Mouse (Mus musculus): ENCODE data around the gene Fbxo47. TPM values are rescaled to one million over a fixed set of nuclear protein-coding genes. Genes with fewer than 3 reads are reported as not detected.

The Fbxo47 gene
- total and polyA plus RNA-seq, 3 experiments = 0.73 to 1.2 TPM; not detected in 1

DNA sequence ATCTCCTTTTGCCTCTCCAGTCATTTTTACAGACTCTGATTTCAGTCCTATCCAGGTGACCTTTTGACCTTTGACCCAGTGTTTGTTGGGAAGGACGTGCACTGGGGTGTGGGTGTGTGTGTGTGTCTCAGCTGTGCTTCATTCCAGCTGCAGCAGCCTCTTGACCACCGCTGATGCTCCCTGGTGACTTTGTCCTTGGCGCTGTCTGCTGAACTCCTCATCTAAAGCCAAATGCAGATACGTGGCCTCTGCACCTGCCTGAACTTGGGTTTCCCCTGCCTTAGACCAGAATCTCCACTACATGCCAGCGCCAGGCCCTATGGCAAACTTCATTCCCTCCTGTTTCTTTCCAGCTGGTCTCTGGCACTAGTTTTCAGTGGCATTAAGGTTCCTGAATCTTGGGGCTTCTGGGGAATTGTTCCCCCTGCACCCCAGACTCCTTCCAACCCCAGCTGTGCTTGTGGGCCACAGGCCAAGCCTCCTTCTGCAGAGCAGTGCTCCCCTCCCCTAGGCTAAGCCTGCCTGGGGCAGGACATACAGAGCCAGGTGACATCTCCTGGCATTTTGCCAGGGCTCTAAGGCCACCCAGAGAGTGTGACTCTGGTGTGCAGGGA, 75.2 kb downstream of the Fbxo47 start:
- Histone ChIP-seq H3K9ac (ENCODE audit: control insufficient read depth, low read depth, low read length, poor library complexity, severe bottlenecking) (no peak overlapping the region), H3K4me3 (ENCODE audit: control insufficient read depth in 1 of 2, insufficient read depth in 1 of 2, low read depth in 2 of 2, low read length in 2 of 2) (no peak overlapping the region), H3K79me2 (ENCODE audit: control insufficient read depth, insufficient read depth, low read length, poor library complexity) (no peaks in the 10 kb centered on the region), H3K9me3 (replicated peaks; ENCODE audit: insufficient read depth, low read length) (no peaks in the 10 kb centered on the region), H3K36me3 (ENCODE audit: control insufficient read depth in 1 of 2, insufficient read depth in 2 of 2, low read length in 2 of 2) (peaks cover 0 to 11% of the 10 kb centered on the region in 2 experiments; a peak in 2 of 4 replicates), H3K4me1 (ENCODE audit: control insufficient read depth in 1 of 2, insufficient read depth in 2 of 2, low read length in 2 of 2) (peaks cover 2 to 15% of the 10 kb centered on the region in 2 experiments), H3K27me3 (ENCODE audit: control insufficient read depth in 1 of 2, insufficient read depth in 2 of 2, low read length in 2 of 2) (no peaks in the 10 kb centered on the region), H3K27ac (ENCODE audit: control insufficient read depth, low read depth, low read length) (no peak overlapping the region)
- TF ChIP-seq NRF1 (IDR thresholded peaks at IDR 0.05; ENCODE audit: insufficient read depth, low read depth, low read length, poor library complexity, severe bottlenecking) (no peak), MAX (IDR thresholded peaks at IDR 0.05; ENCODE audit: low read length) (no peak), CHD1 (IDR thresholded peaks at IDR 0.05; ENCODE audit: low read depth, low read length) (no peak), MXI1 (IDR thresholded peaks at IDR 0.05; ENCODE audit: low read depth, low read length) (no peak), ZNF384 (IDR thresholded peaks at IDR 0.05; ENCODE audit: low read depth, low read length) (no peak), RCOR1 (IDR thresholded peaks at IDR 0.05; ENCODE audit: low read depth, low read length) (no peak), HCFC1 (IDR thresholded peaks at IDR 0.05; ENCODE audit: low read depth, low read length) (no peak), ETS1 (IDR thresholded peaks at IDR 0.05; ENCODE audit: low read depth, low read length) (no peak), TBP (IDR thresholded peaks at IDR 0.05; ENCODE audit: low read depth, low read length) (no peak), E2F4 (IDR thresholded peaks at IDR 0.05; ENCODE audit: borderline replicate concordance, low read depth, low read length) (no peak), ZMIZ1 (IDR thresholded peaks at IDR 0.05; ENCODE audit: low read depth, low read length) (no peak), EP300 (IDR thresholded peaks at IDR 0.05; ENCODE audit: low read depth in 1 of 2, low read length in 2 of 2) (no peak), CHD2 (IDR thresholded peaks at IDR 0.05; ENCODE audit: low read length) (no peak), MAFK (IDR thresholded peaks at IDR 0.05; ENCODE audit: borderline replicate concordance, low read depth, low read length) (no peak), GABPA (IDR thresholded peaks at IDR 0.05; ENCODE audit: low read depth, low read length) (no peak)
- no peak for DNase-seq (ENCODE audit: low read depth, low spot score)

DNA sequence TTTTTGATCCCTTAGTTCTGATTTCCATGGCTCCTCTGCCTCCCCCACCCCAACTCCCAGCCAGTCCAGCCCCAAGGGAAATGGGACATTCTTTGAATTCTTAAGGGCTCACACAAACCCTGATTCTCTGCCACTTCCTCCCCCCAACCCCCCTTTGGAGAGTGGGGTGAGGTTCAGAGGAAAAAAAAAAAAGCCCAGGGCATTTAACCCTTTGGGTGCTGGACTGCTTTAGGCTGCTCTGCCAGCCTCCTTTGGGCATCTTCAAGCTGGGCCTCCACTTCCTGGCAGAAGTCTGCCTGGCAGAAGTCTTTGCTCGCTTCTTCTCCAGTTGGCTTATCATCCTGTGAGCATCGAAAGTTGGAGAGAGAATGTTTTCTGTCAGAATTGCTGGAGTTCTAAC, 75.9 kb downstream of the Fbxo47 start:
- Histone ChIP-seq H3K36me3 (ENCODE audit: control insufficient read depth in 1 of 2, insufficient read depth in 2 of 2, low read length in 2 of 2) (peaks cover 0 to 11% of the 10 kb centered on the region in 2 experiments; a peak in 2 of 4 replicates), H3K4me3 (ENCODE audit: control insufficient read depth in 1 of 2, insufficient read depth in 1 of 2, low read depth in 2 of 2, low read length in 2 of 2) (no peak overlapping the region), H3K9me3 (replicated peaks; ENCODE audit: insufficient read depth, low read length) (no peaks in the 10 kb centered on the region), H3K79me2 (ENCODE audit: control insufficient read depth, insufficient read depth, low read length, poor library complexity) (no peaks in the 10 kb centered on the region), H3K27me3 (ENCODE audit: control insufficient read depth in 1 of 2, insufficient read depth in 2 of 2, low read length in 2 of 2) (no peaks in the 10 kb centered on the region), H3K27ac (ENCODE audit: control insufficient read depth, low read depth, low read length) (no peak overlapping the region), H3K9ac (ENCODE audit: control insufficient read depth, low read depth, low read length, poor library complexity, severe bottlenecking) (no peak overlapping the region), H3K4me1 (ENCODE audit: control insufficient read depth in 1 of 2, insufficient read depth in 2 of 2, low read length in 2 of 2) (peaks cover 2 to 15% of the 10 kb centered on the region in 2 experiments)
- no peak for DNase-seq (ENCODE audit: low read depth, low spot score)
- TF ChIP-seq EP300 (IDR thresholded peaks at IDR 0.05; ENCODE audit: low read depth in 1 of 2, low read length in 2 of 2) (no peak), MXI1 (IDR thresholded peaks at IDR 0.05; ENCODE audit: low read depth, low read length) (no peak), ZNF384 (IDR thresholded peaks at IDR 0.05; ENCODE audit: low read depth, low read length) (peak; percentile 46; the same call in 1 of the 2 replicates), E2F4 (IDR thresholded peaks at IDR 0.05; ENCODE audit: borderline replicate concordance, low read depth, low read length) (no peak), TCF12 (IDR thresholded peaks at IDR 0.05; ENCODE audit: low read depth, low read length) (no peak), KAT2A (conservative IDR thresholded peaks at IDR 0.05; ENCODE audit: low read depth, low read length) (no peak), SMC3 (IDR thresholded peaks at IDR 0.05; ENCODE audit: low read depth, low read length) (no peak)

Data from MEL (cell line).